Mouse (Mus musculus) ES-E14 (cell line): ENCODE measurements around the gene Smoc1. TPM values are rescaled to one million over a fixed set of nuclear protein-coding genes. Genes with fewer than 3 reads are reported as not detected.

ENCODE experiments used
- DNase-seq: peaks from one replicate; pipeline ENCODE4 v3.0.0-alpha.2; 2013; ENCODE audit warnings: low read depth, low spot score
- H3K27ac ChIP-seq: 2 replicates; pipeline ENCODE4 v1.5.1; 2012; ENCODE audit warnings: low read depth, mild to moderate bottlenecking, low read length, moderate library complexity, mixed read lengths; ENCODE audit not compliant: poor library complexity, insufficient read depth, severe bottlenecking
- H3K36me3 ChIP-seq: 2 replicates; pipeline ENCODE4 v1.6.1; 2012; ENCODE audit warnings: mild to moderate bottlenecking, low read length, moderate library complexity, mixed read lengths; ENCODE audit not compliant: control insufficient read depth, poor library complexity, insufficient read depth, severe bottlenecking
- H3K4me1 ChIP-seq, 2 experiments: fragments of 150-350 bp in 1 of 2; sonication (generic) in 1 of 2; 2 replicates each; pipeline ENCODE4 v1.6.1; 2012; ENCODE audit warnings: low read length in 2 of 2, mild to moderate bottlenecking in 1 of 2, mixed read lengths in 1 of 2; ENCODE audit not compliant: control insufficient read depth in 2 of 2, insufficient read depth in 2 of 2, poor library complexity in 1 of 2
- H3K4me3 ChIP-seq, 2 experiments: fragments of 150-350 bp in 1 of 2; sonication (generic) in 1 of 2; 2 replicates each; pipeline ENCODE4 v1.5.1; 2012; ENCODE audit warnings: low read length in 2 of 2, low read depth in 1 of 2, mild to moderate bottlenecking in 1 of 2, mixed read lengths in 1 of 2; ENCODE audit not compliant: insufficient read depth in 1 of 2, poor library complexity in 1 of 2, severe bottlenecking in 1 of 2
- H3K9ac ChIP-seq: 2 replicates; pipeline ENCODE4 v1.6.1; 2012; ENCODE audit warnings: low read depth, mild to moderate bottlenecking, low read length, mixed read lengths; ENCODE audit not compliant: poor library complexity, insufficient read depth, severe bottlenecking
- H3K9me3 ChIP-seq: fragments of 150-350 bp; sonication (generic); 2 replicates; pipeline ENCODE4 v1.6.1; 2012; ENCODE audit warnings: low read depth, mild to moderate bottlenecking, low read length; ENCODE audit not compliant: control insufficient read depth, insufficient read depth
- CHD2 ChIP-seq: IDR thresholded peaks from 2 replicates; pipeline ENCODE4 v1.6.1; 2014; ENCODE audit warnings: mild to moderate bottlenecking, low read depth, low read length, inconsistent platforms
- HCFC1 ChIP-seq: IDR thresholded peaks from 2 replicates; pipeline ENCODE4 v1.6.1; 2012; ENCODE audit warnings: low read length, inconsistent platforms, borderline replicate concordance; ENCODE audit not compliant: insufficient read depth
- MAFK ChIP-seq: IDR thresholded peaks from 2 replicates; pipeline ENCODE4 v1.6.1; 2014; ENCODE audit warnings: mild to moderate bottlenecking, low read depth, low read length, inconsistent platforms; ENCODE audit not compliant: insufficient read depth
- ZC3H11A ChIP-seq: IDR thresholded peaks from 2 replicates; pipeline ENCODE4 v1.6.1; 2012; ENCODE audit warnings: low read depth, mild to moderate bottlenecking, inconsistent platforms, low read length, borderline replicate concordance
- ZNF384 ChIP-seq: IDR thresholded peaks from 2 replicates; pipeline ENCODE4 v1.6.1; 2012; ENCODE audit warnings: low read depth, low read length, inconsistent platforms
- in situ Hi-C, 2 experiments: fragments of 600-800 bp; cut with MboI; formaldehyde crosslinking; loops; one replicate each; pipeline ENCODE4 v1.15.1; 2025; ENCODE audit warnings: low sequenced_read_pairs in 2 of 2, inconsistent platforms in 1 of 2; ENCODE audit not compliant: unreplicated experiment in 2 of 2
- total RNA-seq: library from RNA; depleted of rRNA; stranded (reverse); fragments of 300-350 nt; gene quantifications from 2 replicates; pipeline ENCODE4 v1.2.3, GENCODE M21; 2012

The Smoc1 gene
- total RNA-seq, 1 experiment, result 15.3 TPM

DNA sequence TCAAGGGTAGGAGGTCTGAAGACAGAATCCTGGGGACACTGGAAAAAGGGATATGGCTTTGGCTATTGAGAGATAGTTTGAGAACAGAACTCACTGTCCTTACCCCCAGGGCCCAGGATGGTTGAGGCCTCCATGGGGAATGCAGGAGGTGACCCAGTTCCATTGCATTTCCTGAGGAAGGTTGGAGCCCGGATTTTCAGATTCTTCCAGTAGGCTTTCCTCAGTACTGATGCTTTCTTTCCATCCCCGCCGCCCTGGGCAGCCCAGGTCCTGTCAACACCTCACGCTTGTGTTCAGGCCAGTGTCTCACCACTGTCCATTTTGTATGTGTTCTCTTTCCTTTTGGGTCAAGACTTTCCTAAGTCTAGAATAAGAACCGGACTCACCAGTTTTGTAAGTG is 56.5 kb downstream of the Smoc1 start:
- H3K27ac ChIP-seq, result no peak overlapping the region
- DNase-seq, result no peak
- no peaks in the 10 kb centered on the region for H3K9me3 ChIP-seq
- no peaks in the 10 kb centered on the region for H3K36me3 ChIP-seq
- no peaks in the 10 kb centered on the region for H3K4me1 ChIP-seq
- in situ Hi-C loops, result no loop called here
- no peak overlapping the region for H3K9ac ChIP-seq
- TF ChIP-seq ZNF384 (no peak), CHD2 (no peak), HCFC1 (no peak), MAFK (no peak), ZC3H11A (no peak)
- H3K4me3 ChIP-seq, result no peak overlapping the region

- H3K27ac ChIP-seq, result no peak overlapping the region
- H3K36me3 ChIP-seq, result no peaks in the 10 kb centered on the region
- TF ChIP-seq ZNF384 (no peak), CHD2 (no peak), MAFK (no peak), HCFC1 (no peak), ZC3H11A (no peak)
- H3K4me3 ChIP-seq, result no peak overlapping the region
- in situ Hi-C loops, result no loop called here
- no peak for DNase-seq
- H3K4me1 ChIP-seq, result no peaks in the 10 kb centered on the region
- H3K9ac ChIP-seq, result no peak overlapping the region
- no peaks in the 10 kb centered on the region for H3K9me3 ChIP-seq
These were observed 58.6 kb downstream of the Smoc1 start for GRCm38 (mm10) chr12:81085244-81085643.

DNA sequence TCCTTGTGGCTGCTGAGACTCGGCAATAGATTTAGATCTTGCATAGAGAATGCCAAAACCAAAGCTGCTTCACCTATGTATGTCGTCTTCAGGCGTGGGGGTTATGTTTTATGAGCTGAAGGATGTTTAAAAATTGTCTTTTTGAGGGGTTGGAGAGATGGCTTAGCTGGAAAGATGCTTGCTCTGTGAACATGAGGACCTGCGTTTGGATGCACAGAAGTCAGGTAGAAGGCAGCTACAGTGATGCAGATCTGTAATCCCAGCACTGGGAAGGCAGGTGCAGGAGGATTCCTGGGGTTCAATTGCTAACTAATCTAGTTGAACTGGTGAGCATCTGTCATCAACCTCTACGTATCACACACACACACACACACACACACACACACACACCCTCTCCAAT is 61.5 kb downstream of the Smoc1 start:
- no peaks in the 10 kb centered on the region for H3K4me1 ChIP-seq
- H3K27ac ChIP-seq, result no peak overlapping the region
- H3K36me3 ChIP-seq, result no peaks in the 10 kb centered on the region
- TF ChIP-seq ZNF384, result no peak
- in situ Hi-C loops, result no loop called here
- no peak overlapping the region for H3K9ac ChIP-seq
- no peak for DNase-seq
- no peaks in the 10 kb centered on the region for H3K9me3 ChIP-seq
- no peak overlapping the region for H3K4me3 ChIP-seq

DNA sequence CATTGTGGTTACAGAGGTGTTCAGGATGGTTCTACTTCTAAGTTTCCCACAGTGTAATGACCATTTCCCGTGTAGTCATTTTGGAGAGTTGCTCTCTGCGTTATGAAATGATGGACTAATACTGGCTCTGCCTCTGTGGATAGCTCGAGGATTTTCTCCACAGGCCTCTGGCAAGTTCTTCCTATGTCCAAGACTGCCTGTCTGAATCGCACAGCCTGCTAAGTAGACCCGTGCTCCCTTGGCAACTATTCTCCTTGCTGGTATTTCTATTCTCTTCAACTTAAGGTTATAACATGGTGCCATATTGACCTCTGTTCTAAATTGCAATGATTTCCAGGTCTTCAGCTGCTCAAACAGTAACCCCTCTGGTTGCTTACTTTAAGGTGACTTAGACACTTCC is 65.0 kb downstream of the Smoc1 start:
- Histone ChIP-seq H3K4me3 (no peak overlapping the region), H3K4me1 (no peaks in the 10 kb centered on the region), H3K9me3 (no peaks in the 10 kb centered on the region), H3K36me3 (no peaks in the 10 kb centered on the region), H3K9ac (no peak overlapping the region), H3K27ac (no peak overlapping the region)
- in situ Hi-C loops, result no loop called here
- no peak for DNase-seq
- no peak for TF ChIP-seq MAFK
- TF ChIP-seq CHD2, result no peak
- no peak for TF ChIP-seq HCFC1
- TF ChIP-seq ZNF384, result no peak
- TF ChIP-seq ZC3H11A, result no peak

- H3K36me3 ChIP-seq, result no peaks in the 10 kb centered on the region
- H3K9ac ChIP-seq, result no peak overlapping the region
- no peak overlapping the region for H3K27ac ChIP-seq
- in situ Hi-C loops, result no loop called here
- no peaks in the 10 kb centered on the region for H3K4me1 ChIP-seq
- TF ChIP-seq ZNF384, result no peak
- TF ChIP-seq ZC3H11A, result no peak
- TF ChIP-seq CHD2, result no peak
- no peak for TF ChIP-seq MAFK
- no peak for TF ChIP-seq HCFC1
- no peak for DNase-seq
- H3K9me3 ChIP-seq, result no peaks in the 10 kb centered on the region
- H3K4me3 ChIP-seq, result no peak overlapping the region
These were observed 66.0 kb downstream of the Smoc1 start for GRCm38 (mm10) chr12:81092641-81093040.
